Mouse (Mus musculus): ENCODE data around the gene Gm8909.
"Not testable (repeated sequence)": the region's sequence is repeated elsewhere in the genome, so short reads cannot be mapped to it uniquely, and the experiment has no call there.

DNA sequence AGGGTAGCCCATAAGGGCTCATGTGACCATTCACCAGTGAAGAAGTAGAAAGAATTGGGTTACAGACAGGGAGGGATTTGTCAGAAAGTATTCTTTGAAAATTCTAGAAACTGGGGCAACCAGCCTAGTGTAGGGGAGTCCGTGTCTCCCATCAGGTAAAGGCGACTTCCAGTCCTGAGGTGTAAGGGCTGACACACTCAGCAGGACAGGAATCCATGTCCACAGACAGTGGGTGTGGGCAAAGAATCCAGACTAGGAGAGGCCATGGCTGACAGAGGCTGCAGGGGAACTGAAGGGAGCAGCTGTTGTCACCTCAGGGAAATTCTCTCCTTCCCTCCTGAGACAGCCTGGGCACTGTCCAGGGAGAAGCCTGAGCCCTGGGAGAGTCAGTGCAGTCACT lies 1.4 kb downstream of the Gm8909 start:
- not testable (repeated sequence) for TF ChIP-seq CTCF (IDR thresholded peaks at IDR 0.05; ENCODE audit: low read depth, low read length); POLR2A (IDR thresholded peaks at IDR 0.05; ENCODE audit: extremely low read depth, insufficient read depth, low read length)

All from liver, adult 2 months (tissue).